Mouse (Mus musculus) bone marrow, adult 2 months (tissue): Measurements from ENCODE around the gene Gm10842. TPM values are rescaled to one million over a fixed set of nuclear protein-coding genes. Genes with fewer than 3 reads are reported as not detected.

ENCODE experiments used
- H3K27ac ChIP-seq: fragments of 200-500 bp; 2 replicates; pipeline ENCODE4 v1.5.1; 2012; ENCODE audit warnings: low read depth, mild to moderate bottlenecking, control low read depth, inconsistent platforms, low read length; ENCODE audit not compliant: control insufficient read depth, poor library complexity, insufficient read depth
- H3K4me1 ChIP-seq: fragments of 200-500 bp; 2 replicates; pipeline ENCODE4 v1.6.1; 2011; ENCODE audit warnings: low read length; ENCODE audit not compliant: control insufficient read depth, insufficient read depth
- H3K4me3 ChIP-seq: fragments of 200-500 bp; replicated peaks from 2 replicates; pipeline ENCODE3; 2011; ENCODE audit warnings: mild to moderate bottlenecking, low read depth, low read length, control low read depth; ENCODE audit not compliant: control insufficient read depth
- CTCF ChIP-seq: fragments of 200-500 bp; IDR thresholded peaks from 2 replicates; pipeline ENCODE4 v1.5.1; 2011; ENCODE audit warnings: low read length, control low read depth; ENCODE audit not compliant: control insufficient read depth, insufficient read depth
- POLR2A ChIP-seq: fragments of 200-500 bp; IDR thresholded peaks from 2 replicates; pipeline ENCODE4 v1.6.1; 2011; ENCODE audit warnings: low read depth, mild to moderate bottlenecking, control low read depth, low read length, borderline replicate concordance; ENCODE audit not compliant: control insufficient read depth
- WGBS: fragments of 180-500 bp; shearing (Covaris S2); methylation state at CpG from one replicate; pipeline ENCODE4 v1.1.7; 2018; 5-methylcytosine and 5-hydroxymethylcytosine counted together
- polyA plus RNA-seq: library from polyadenylated mRNA; stranded (reverse); fragments of >200 nt; gene quantifications from 2 replicates; pipeline ENCODE4 v1.2.4, GENCODE M21; 2011; ENCODE audit warnings: low replicate concordance; ENCODE audit not compliant: missing spikeins, insufficient read depth, insufficient read length

The Gm10842 gene
- polyA plus RNA-seq, 1 experiment: not detected

DNA sequence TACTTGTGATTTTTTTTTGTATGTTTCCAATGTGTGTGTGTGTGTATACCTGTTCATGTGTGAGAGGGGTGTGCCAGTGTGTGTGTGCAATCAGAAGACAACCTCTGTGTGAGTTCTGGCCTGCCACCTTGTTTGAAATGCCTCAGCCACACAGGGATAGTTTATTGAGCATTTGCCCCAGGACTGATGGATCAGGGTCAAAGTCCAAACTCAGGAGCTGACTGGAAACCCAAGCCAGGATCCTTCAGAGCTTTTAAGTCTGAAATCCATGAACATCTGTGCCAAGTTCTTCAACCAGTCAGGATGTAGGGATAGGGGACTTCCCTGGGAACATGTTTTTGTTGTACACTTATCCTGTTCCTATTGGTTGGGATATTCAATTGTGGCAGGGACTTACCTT is 11.4 kb downstream of the Gm10842 start:
- no peak overlapping the region for H3K4me3 ChIP-seq
- TF ChIP-seq POLR2A (no peak), CTCF (no peak)
- H3K27ac ChIP-seq: no peak overlapping the region
- no peaks in the 10 kb centered on the region for H3K4me1 ChIP-seq

- WGBS: 76% methylated on average over 6 of the region's 6 CpGs
- Histone ChIP-seq H3K27ac (no peak overlapping the region), H3K4me1 (no peaks in the 10 kb centered on the region), H3K4me3 (no peak overlapping the region)
- TF ChIP-seq CTCF (no peak), POLR2A (no peak)
Measured at GRCm38 (mm10) chr11:105159673-105160360, 13.1 kb downstream of the Gm10842 start.

DNA sequence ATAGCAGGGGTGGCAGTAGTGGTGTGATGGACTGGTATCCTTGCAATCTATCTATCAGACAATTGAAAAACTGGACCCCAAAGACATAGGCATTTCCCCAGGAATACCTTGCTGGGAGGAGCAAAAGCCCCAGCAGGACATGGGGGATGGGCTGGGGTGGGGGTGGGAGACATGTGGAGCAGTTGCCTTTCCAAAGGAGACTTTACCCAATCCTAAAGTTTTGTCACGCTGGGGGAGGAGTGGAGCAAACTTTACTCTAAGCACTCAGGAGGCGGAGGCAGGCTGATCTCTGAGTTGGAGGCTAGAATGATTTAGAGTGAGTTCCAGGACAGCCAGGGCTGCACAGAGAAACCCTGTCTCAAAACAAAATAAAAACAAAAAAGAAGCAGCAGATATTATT is 14.7 kb downstream of the Gm10842 start:
- 89% methylated on average over 2 of the region's 2 CpGs for WGBS
- Histone ChIP-seq H3K27ac (no peak overlapping the region), H3K4me1 (no peaks in the 10 kb centered on the region), H3K4me3 (no peak overlapping the region)
- TF ChIP-seq POLR2A: no peak
- no peak for TF ChIP-seq CTCF

GRCm38 (mm10) chr11:105164516-105165510 is 18.1 kb downstream of the Gm10842 start:
- Histone ChIP-seq H3K4me1 (no peaks in the 10 kb centered on the region), H3K27ac (no peak overlapping the region), H3K4me3 (no peak overlapping the region)
- no peak for TF ChIP-seq POLR2A
- no peak for TF ChIP-seq CTCF
- WGBS: 87% methylated on average over 69 of the region's 69 CpGs

GRCm38 (mm10) chr11:105166780-105167179 is 20.1 kb downstream of the Gm10842 start:
- 88% methylated on average over 10 of the region's 10 CpGs for WGBS
- Histone ChIP-seq H3K4me1 (no peaks in the 10 kb centered on the region), H3K27ac (no peak overlapping the region), H3K4me3 (no peak overlapping the region)
- TF ChIP-seq CTCF (no peak), POLR2A (no peak)

GRCm38 (mm10) chr11:105178516-105178915 is 31.8 kb downstream of the Gm10842 start, which contains the start of gene Tlk2:
Gene Tlk2, plus strand, starts transcription at chr11:105178807.
- H3K4me3 ChIP-seq: no peak within 1 kb of the TSS

GRCm38 (mm10) chr11:105179523-105179922 is 32.8 kb downstream of the Gm10842 start:
- Histone ChIP-seq H3K4me1 (no peaks in the 10 kb centered on the region; the same call in 1 of the 2 replicates), H3K4me3 (no peak overlapping the region), H3K27ac (no peak overlapping the region)
- WGBS: 67% methylated on average over 4 of the region's 4 CpGs
- TF ChIP-seq POLR2A (no peak), CTCF (no peak)

More at GRCm38 (mm10) chr11:105178516-105178915, 31.8 kb downstream of the Gm10842 start, which contains the start of gene Tlk2:
- H3K4me1 ChIP-seq: no peaks in the 10 kb centered on the region; the same call in 1 of the 2 replicates
- TF ChIP-seq POLR2A: no peak
- no peak within 1 kb of the TSS for H3K27ac ChIP-seq
- 73% methylated on average over 2 of the region's 2 CpGs for WGBS

DNA sequence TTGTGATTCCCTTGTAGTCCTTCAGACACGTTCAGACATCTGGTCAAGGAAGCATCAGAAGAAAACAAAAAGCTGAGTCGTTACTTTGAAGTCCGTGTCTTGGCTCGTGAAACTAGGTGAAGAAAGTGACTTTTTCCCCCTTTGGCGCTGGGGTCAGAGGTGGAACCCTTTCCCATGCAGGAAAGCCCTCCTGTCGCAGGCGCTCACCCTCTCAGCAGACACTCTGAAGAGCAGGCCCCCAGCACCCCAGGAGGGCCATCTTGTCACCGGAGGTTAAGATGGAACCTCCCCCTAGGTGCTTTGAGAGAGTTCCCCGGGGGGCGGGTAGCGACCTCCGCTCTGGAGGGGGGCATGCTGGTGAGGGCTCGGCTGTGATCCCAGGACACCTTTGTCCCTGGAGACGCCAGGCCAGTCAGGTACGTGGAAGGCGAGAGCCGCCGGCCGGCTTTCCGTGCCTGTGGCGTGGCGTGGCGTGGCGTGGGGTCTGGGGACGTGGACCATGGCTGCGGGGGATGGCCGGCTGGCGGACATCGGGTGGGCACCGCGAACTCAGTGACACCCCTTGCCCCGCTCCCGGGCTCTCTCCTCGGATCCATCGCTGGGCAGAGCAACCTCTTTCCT is 33.9 kb downstream of the Gm10842 start:
- H3K4me3 ChIP-seq: peak overlapping the region; percentile 84
- H3K27ac ChIP-seq: peak overlapping the region; percentile 95
- no peaks in the 10 kb centered on the region; the same call in 1 of the 2 replicates for H3K4me1 ChIP-seq
- TF ChIP-seq POLR2A: no peak
- TF ChIP-seq CTCF: no peak
- WGBS: under 1% methylated on average over 35 of the region's 35 CpGs
